Mouse (Mus musculus) liver, embryonic 14.5 days (tissue): Measurements from ENCODE around the gene Pou5f1. TPM values are rescaled to one million over a fixed set of nuclear protein-coding genes. Genes with fewer than 3 reads are reported as not detected.

Experiments
- ATAC-seq: fragments of 200-750 bp; cut with Nextera tagmentation; 2 replicates; pipeline ENCODE4 v1.8.0; 2017; ENCODE audit warnings: moderate number of reproducible peaks, mild to moderate bottlenecking, moderate library complexity; ENCODE audit not compliant: insufficient read depth
- DNase-seq, 3 experiments: peaks; one replicate each; pipeline ENCODE4 v3.0.0-alpha.2; 2012 to 2013; ENCODE audit warnings: low read depth in 3 of 3, low spot score in 3 of 3
- H3K27ac ChIP-seq: fragments of 300-500 bp; sonication (generic); 2 replicates; pipeline ENCODE4 v1.5.1; 2014; ENCODE audit warnings: moderate library complexity, mild to moderate bottlenecking, control low read depth, inconsistent platforms
- H3K27me3 ChIP-seq: fragments of 300-500 bp; sonication (generic); 2 replicates; pipeline ENCODE4 v1.6.1; 2014; ENCODE audit warnings: mild to moderate bottlenecking, low read length, moderate library complexity; ENCODE audit not compliant: control insufficient read depth, insufficient read depth
- H3K36me3 ChIP-seq: fragments of 300-500 bp; sonication (generic); replicated peaks from 2 replicates; pipeline ENCODE4 v1.6.1; 2014; ENCODE audit warnings: low read depth; ENCODE audit not compliant: control insufficient read depth, insufficient read depth
- H3K4me1 ChIP-seq, 2 experiments: fragments of 200-500 bp in 1 of 2; fragments of 300-500 bp in 1 of 2; sonication (generic) in 1 of 2; replicated peaks; 2 replicates each; pipeline ENCODE4 v1.6.1; 2012 to 2014; ENCODE audit warnings: antibody characterized with exemption in 1 of 2, inconsistent platforms in 1 of 2, low read length in 1 of 2; ENCODE audit not compliant: control insufficient read depth in 2 of 2, insufficient read depth in 2 of 2
- H3K4me2 ChIP-seq: fragments of 300-500 bp; sonication (generic); 2 replicates; pipeline ENCODE4 v1.6.1; 2014; ENCODE audit warnings: low read depth, mild to moderate bottlenecking, control low read depth, moderate library complexity
- H3K4me3 ChIP-seq, 2 experiments: fragments of 200-500 bp in 1 of 2; fragments of 300-500 bp in 1 of 2; sonication (generic) in 1 of 2; 2 replicates each; pipeline ENCODE4 v1.5.1; 2012 to 2014; ENCODE audit warnings: low read depth in 2 of 2, low read length in 2 of 2, mild to moderate bottlenecking in 2 of 2, control low read depth in 1 of 2, inconsistent platforms in 1 of 2, moderate library complexity in 1 of 2; ENCODE audit not compliant: insufficient read depth in 1 of 2
- H3K9ac ChIP-seq: fragments of 300-500 bp; sonication (generic); replicated peaks from 2 replicates; pipeline ENCODE4 v1.6.1; 2014; ENCODE audit warnings: mild to moderate bottlenecking, control low read depth, moderate library complexity
- H3K9me3 ChIP-seq: fragments of 300-500 bp; sonication (generic); 2 replicates; pipeline ENCODE4 v1.6.1; 2016; ENCODE audit warnings: low read length, mixed read lengths; ENCODE audit not compliant: control insufficient read depth
- CTCF ChIP-seq: IDR thresholded peaks from 2 replicates; pipeline ENCODE4 v1.5.1; 2016; ENCODE audit warnings: antibody characterized with exemption, low read depth, control low read depth
- EP300 ChIP-seq: IDR thresholded peaks from 2 replicates; pipeline ENCODE4 v1.6.1; 2016; ENCODE audit warnings: antibody characterized with exemption, low read depth
- WGBS: fragments of 180-500 bp; shearing (Covaris S2); extraction: QIAGEN DNeasy Blood & Tissue Kit; methylation state at CpG from one replicate; pipeline ENCODE4 v1.1.7; 2014; ENCODE audit not compliant: insufficient replicate concordance; 5-methylcytosine and 5-hydroxymethylcytosine counted together
- polyA plus RNA-seq, 2 experiments: library from polyadenylated mRNA; depleted of rRNA in 1 of 2; stranded (reverse) in 1 of 2; unstranded in 1 of 2; fragments of >200 nt; fragmentation: Nextera tagmentation in 1 of 2; extraction: Ambion mirVana in 1 of 2; gene quantifications; 2 replicates each; pipeline versions ENCODE4 v1.2.1 to v1.2.3; 2012 to 2014

The Pou5f1 gene
- polyA plus RNA-seq, 2 experiments: not detected

- no peaks in the 10 kb centered on the region for H3K27me3 ChIP-seq
- H3K4me3 ChIP-seq: no peak overlapping the region
- no peak for ATAC-seq
- DNase-seq: no peak
- no peak for TF ChIP-seq CTCF
- WGBS: 59% methylated on average over 5 of the region's 5 CpGs
- no peaks in the 10 kb centered on the region for H3K9me3 ChIP-seq
- H3K9ac ChIP-seq: no peak overlapping the region
- H3K4me2 ChIP-seq: no peak overlapping the region
- H3K36me3 ChIP-seq: no peaks in the 10 kb centered on the region
- H3K4me1 ChIP-seq: no peaks in the 10 kb centered on the region
- H3K27ac ChIP-seq: no peak overlapping the region
These were observed 48.5 kb downstream of the Pou5f1 start for GRCm38 (mm10) chr17:35554321-35554720.

DNA sequence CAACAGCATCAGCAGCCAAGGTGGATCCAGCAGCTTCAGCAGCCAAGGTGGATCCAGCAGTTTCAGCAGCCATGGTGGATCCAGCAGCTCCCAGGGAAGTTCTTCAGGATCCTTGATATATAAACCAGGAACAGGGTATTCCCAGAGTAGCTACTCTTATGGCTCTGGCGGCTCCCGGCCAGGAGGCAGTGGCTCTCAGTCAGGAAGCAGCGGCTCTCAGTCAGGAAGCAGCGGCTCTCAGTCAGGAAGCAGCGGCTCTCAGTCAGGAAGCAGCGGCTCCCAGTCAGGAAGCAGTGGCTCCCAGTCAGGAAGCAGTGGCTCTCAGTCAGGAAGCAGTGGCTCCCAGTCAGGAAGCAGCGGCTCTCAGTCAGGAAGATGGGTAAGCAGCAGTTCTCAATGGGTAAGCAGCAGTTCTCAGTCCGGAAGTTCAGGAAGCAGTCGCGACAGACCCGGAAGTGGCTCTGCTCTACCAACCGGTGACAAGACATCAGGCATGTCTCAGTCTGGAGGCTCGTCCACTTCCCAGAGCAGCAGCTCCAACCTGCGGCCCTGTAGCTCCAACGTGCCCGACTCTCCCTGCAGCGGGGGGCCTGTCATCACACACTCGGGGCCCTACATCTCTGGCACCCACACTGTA lies 49.1 kb downstream of the Pou5f1 start:
- Histone ChIP-seq H3K27me3 (no peaks in the 10 kb centered on the region), H3K4me2 (no peak overlapping the region), H3K4me1 (no peaks in the 10 kb centered on the region), H3K9me3 (no peaks in the 10 kb centered on the region), H3K9ac (no peak overlapping the region), H3K4me3 (no peak overlapping the region), H3K36me3 (no peaks in the 10 kb centered on the region), H3K27ac (no peak overlapping the region)
- DNase-seq: no peak
- TF ChIP-seq CTCF: no peak
- no peak for TF ChIP-seq EP300
- 71% methylated on average over 18 of the region's 18 CpGs for WGBS
- no peak for ATAC-seq

DNA sequence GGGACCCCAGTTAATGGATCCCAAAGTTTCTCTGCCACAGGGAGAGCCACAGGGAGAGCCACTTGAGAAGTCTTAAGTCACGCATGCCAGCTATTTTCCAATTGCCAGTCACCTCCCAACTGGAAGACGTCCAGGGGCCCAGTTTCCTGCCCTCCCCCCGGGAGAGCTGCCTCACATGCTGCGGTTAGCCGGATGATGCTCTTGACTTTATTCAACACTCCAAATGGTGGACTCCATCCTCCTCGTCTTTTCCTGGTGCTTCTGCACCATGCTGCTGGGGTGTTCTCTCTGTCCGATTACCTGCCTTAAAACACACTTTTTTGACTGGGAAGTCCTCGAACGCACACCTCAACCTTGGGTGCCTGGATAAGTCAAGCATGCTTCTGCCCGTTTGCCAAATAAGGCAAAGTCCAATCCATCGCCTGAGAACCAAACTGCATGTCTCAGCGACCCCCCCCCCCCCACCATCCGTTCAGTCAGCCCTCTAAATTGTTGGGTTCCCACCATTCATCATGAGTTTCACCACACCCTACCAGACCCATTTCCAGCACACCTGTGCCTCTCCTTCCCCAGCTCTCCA lies 50.5 kb downstream of the Pou5f1 start:
- H3K9ac ChIP-seq: no peak overlapping the region
- DNase-seq (no peak), ATAC-seq (no peak)
- H3K27me3 ChIP-seq: no peaks in the 10 kb centered on the region
- H3K4me2 ChIP-seq: no peak overlapping the region
- H3K36me3 ChIP-seq: no peaks in the 10 kb centered on the region
- no peak overlapping the region for H3K27ac ChIP-seq
- H3K4me1 ChIP-seq: no peaks in the 10 kb centered on the region
- 71% methylated on average over 13 of the region's 13 CpGs for WGBS
- no peak overlapping the region for H3K4me3 ChIP-seq
- TF ChIP-seq EP300: no peak
- no peak for TF ChIP-seq CTCF
- H3K9me3 ChIP-seq: no peaks in the 10 kb centered on the region

- Histone ChIP-seq H3K9ac (no peak overlapping the region), H3K9me3 (no peaks in the 10 kb centered on the region), H3K36me3 (no peaks in the 10 kb centered on the region), H3K27me3 (no peaks in the 10 kb centered on the region), H3K4me3 (no peak overlapping the region), H3K4me1 (no peaks in the 10 kb centered on the region), H3K27ac (no peak overlapping the region), H3K4me2 (no peak overlapping the region)
- ATAC-seq: no peak
- 20% methylated on average over 5 of the region's 5 CpGs for WGBS
- peak; percentile 81 for TF ChIP-seq CTCF
- no peak for TF ChIP-seq EP300
- no peak for DNase-seq
These were observed 51.0 kb downstream of the Pou5f1 start for GRCm38 (mm10) chr17:35556812-35557211.

DNA sequence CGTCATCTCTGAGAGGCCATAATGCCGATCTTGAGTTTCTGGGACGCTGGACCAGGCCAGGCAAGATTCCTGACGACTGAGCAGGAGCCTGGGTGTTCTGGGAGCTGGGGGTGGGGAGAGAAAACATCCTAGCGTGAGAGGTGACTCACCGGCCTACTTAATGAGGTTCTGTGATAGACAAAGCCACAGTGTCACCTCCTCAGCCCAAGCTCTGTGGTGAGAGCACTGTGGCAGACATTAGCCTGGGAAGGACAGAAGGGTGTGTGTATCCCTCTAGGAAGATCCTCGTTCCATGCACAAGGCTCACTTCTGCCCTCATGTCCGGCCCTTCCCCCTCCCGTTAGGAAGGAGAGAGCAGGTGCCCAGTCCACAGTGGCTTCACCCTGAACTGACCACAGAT lies 51.5 kb downstream of the Pou5f1 start:
- 66% methylated on average over 9 of the region's 9 CpGs for WGBS
- TF ChIP-seq EP300 (no peak), CTCF (no peak)

More for the DNA sequence above, 51.5 kb downstream of the Pou5f1 start:
- DNase-seq (no peak), ATAC-seq (no peak)
- no peak overlapping the region for H3K9ac ChIP-seq
- no peaks in the 10 kb centered on the region for H3K4me1 ChIP-seq
- H3K4me2 ChIP-seq: no peak overlapping the region
- no peaks in the 10 kb centered on the region for H3K27me3 ChIP-seq
- no peaks in the 10 kb centered on the region for H3K9me3 ChIP-seq
- H3K36me3 ChIP-seq: no peaks in the 10 kb centered on the region
- no peak overlapping the region for H3K4me3 ChIP-seq
- no peak overlapping the region for H3K27ac ChIP-seq
